In genomic region chr1:90690591-90691116, GRCm38 (mm10) we compare ENCODE assay signal across 8 mouse cellular contexts.
DNase-seq lines count a peak whose midpoint lies in the region; ATAC-seq and TF ChIP-seq lines count a peak whose summit lies in the region.

No protein-coding gene starts in this region.

- H3K27me3 ChIP-seq in cerebellum, adult 2 months (ENCODE audit: control insufficient read depth, insufficient read depth, low read length), result no peaks in the 10 kb centered on the region
- no peaks in the 10 kb centered on the region for H3K27me3 ChIP-seq in heart, embryonic 14.5 days (ENCODE audit: control insufficient read depth, insufficient read depth, low read length)
- H3K27me3 ChIP-seq in myocyte (ENCODE audit: control insufficient read depth, insufficient read depth, insufficient read length), result no peaks in the 10 kb centered on the region

- H3K4me2 ChIP-seq in heart, embryonic 14.5 days (ENCODE audit: low read length), result no peak overlapping the region
- peak overlapping the region; percentile 2 for H3K4me2 ChIP-seq in myocyte (ENCODE audit: low read depth)

- ATAC-seq in heart, embryonic 14.5 days (ENCODE audit: insufficient number of reproducible peaks, insufficient read depth, low FRiP score, low read depth), result peak; percentile 31; the same call in 1 of the 2 replicates

- WGBS in cerebellum, adult 2 months, result 13% methylated on average over 4 of the region's 4 CpGs
- 31% methylated on average over 4 of the region's 4 CpGs for whole genome bisulfite sequencing in heart, embryonic 14.5 days

- peaks cover 8% of the 10 kb centered on the region for H3K4me1 ChIP-seq in cerebellum, adult 2 months (ENCODE audit: control insufficient read depth, insufficient read depth, low read length)
- peaks cover 6 to 11% of the 10 kb centered on the region in 2 experiments; a peak in 2 of 4 replicates for H3K4me1 ChIP-seq in heart, embryonic 14.5 days (ENCODE audit: control insufficient read depth in 2 of 2, insufficient read depth in 2 of 2, low read length in 2 of 2)

- TF ChIP-seq CTCF in cerebellum, adult 2 months (IDR thresholded peaks at IDR 0.05; ENCODE audit: borderline replicate concordance, insufficient read depth, low read depth, low read length), result no peak

- no peaks in the 10 kb centered on the region for H3K9me3 ChIP-seq in heart, embryonic 14.5 days (ENCODE audit: control insufficient read depth, low read length)

- no peak overlapping the region for H3ac ChIP-seq in myocyte (ENCODE audit: control insufficient read depth, insufficient read length)

- TF ChIP-seq POLR2A in cerebellum, adult 2 months (IDR thresholded peaks at IDR 0.05; ENCODE audit: borderline replicate concordance, insufficient read depth, low read length), result no peak
- TF ChIP-seq POLR2A in myocyte (IDR thresholded peaks at IDR 0.05; ENCODE audit: insufficient read length, low read depth), result no peak

- no peaks in the 10 kb centered on the region for H3K36me3 ChIP-seq in heart, embryonic 14.5 days (ENCODE audit: control insufficient read depth, insufficient read depth, low read length)
- H3K36me3 ChIP-seq in myocyte (ENCODE audit: control insufficient read depth, insufficient read depth), result no peaks in the 10 kb centered on the region

- H3K4me3 ChIP-seq in cerebellum, adult 2 months (replicated peaks; ENCODE audit: insufficient read depth, low read depth, low read length), result no peak overlapping the region
- H3K4me3 ChIP-seq in heart, embryonic 14.5 days (ENCODE audit: control insufficient read depth in 1 of 2, insufficient read depth in 1 of 2, low read depth in 1 of 2, low read length in 2 of 2), result no peak overlapping the region
- H3K4me3 ChIP-seq in myocyte, result no peak overlapping the region

- no peaks in the 10 kb centered on the region for H3K79me2 ChIP-seq in myocyte (ENCODE audit: control insufficient read depth, insufficient read depth)

- DNase-seq in cerebellum, adult 2 months, result peak; percentile 15 to 36
- DNase-seq in cerebellum, adult 11 months, result no peak
- DNase-seq in 3T3-L1 (ENCODE audit: low read depth, low spot score), result peak; percentile 52
- DNase-seq in layer of hippocampus, adult 9-10 months (ENCODE audit: low spot score), result peak; percentile 13
- no peak for DNase-seq in thymus, postnatal 14 days
- DNase-seq in MN1 (ENCODE audit: low spot score), result no peak

- no peak overlapping the region for H3K27ac ChIP-seq in cerebellum, adult 2 months (ENCODE audit: insufficient read depth, low read length)
- H3K27ac ChIP-seq in heart, embryonic 14.5 days (replicated peaks in 1 of 2; ENCODE audit: control insufficient read depth in 1 of 2, insufficient read depth in 1 of 2, low read depth in 2 of 2, low read length in 2 of 2), result peak overlapping the region in 1 of 2 experiments; percentile 29; a peak in 2 of 4 replicates

- no peak overlapping the region for H3K9ac ChIP-seq in heart, embryonic 14.5 days (ENCODE audit: low read length)

TF ChIP-seq in myocyte, 11 proteins besides CTCF, POLR2A, EP300 and RAD21:
- peak in 1 of 3 experiments; percentile 7 for TF ChIP-seq MYOG (IDR thresholded peaks at IDR 0.05; ENCODE audit: control insufficient read depth in 1 of 3, insufficient read depth in 1 of 3, insufficient read length in 2 of 3, low read depth in 2 of 3)
- TF ChIP-seq REST (IDR thresholded peaks at IDR 0.05; ENCODE audit: insufficient read depth, insufficient read length), result no peak

Comparison
In these comparisons a context has a peak if more than half of its experiments do, and no peak if none do; other contexts are left out.
1. DNase-seq: peak in cerebellum, adult 2 months (2 of 2), 3T3-L1 (single experiment) and layer of hippocampus, adult 9-10 months (single experiment); none in cerebellum, adult 11 months (single experiment), thymus, postnatal 14 days (single experiment) and MN1 (single experiment).